Mouse (Mus musculus) kidney, embryonic 16.5 days (tissue): ENCODE data around the gene Gap43. TPM values are rescaled to one million over a fixed set of nuclear protein-coding genes. Genes with fewer than 3 reads are reported as not detected.

Experiments used
- ATAC-seq: fragments of 200-750 bp; cut with Nextera tagmentation; 2 replicates; pipeline ENCODE4 v1.8.0; 2017; ENCODE audit warnings: moderate TSS enrichment; ENCODE audit not compliant: low FRiP score, low TSS enrichment
- H3K27ac ChIP-seq: fragments of 300-500 bp; sonication (generic); 2 replicates; pipeline ENCODE4 v1.5.1; 2014; ENCODE audit warnings: low read length
- H3K27me3 ChIP-seq: fragments of 300-500 bp; sonication (generic); 2 replicates; pipeline ENCODE4 v1.6.1; 2014; ENCODE audit warnings: low read length, control low read depth, mixed read lengths; ENCODE audit not compliant: insufficient read depth
- H3K36me3 ChIP-seq: fragments of 300-500 bp; sonication (generic); 2 replicates; pipeline ENCODE4 v1.6.1; 2014; ENCODE audit warnings: low read length, control low read depth, mixed read lengths; ENCODE audit not compliant: insufficient read depth
- H3K4me1 ChIP-seq: fragments of 300-500 bp; sonication (generic); 2 replicates; pipeline ENCODE4 v1.6.1; 2014; ENCODE audit warnings: low read length, control low read depth, mixed read lengths; ENCODE audit not compliant: insufficient read depth
- H3K4me2 ChIP-seq: fragments of 300-500 bp; sonication (generic); replicated peaks from 2 replicates; pipeline ENCODE4 v1.6.1; 2014; ENCODE audit warnings: low read depth, low read length
- H3K4me3 ChIP-seq: fragments of 300-500 bp; sonication (generic); 2 replicates; pipeline ENCODE4 v1.5.1; 2014; ENCODE audit warnings: mild to moderate bottlenecking, low read length
- H3K9ac ChIP-seq: fragments of 300-500 bp; sonication (generic); replicated peaks from 2 replicates; pipeline ENCODE4 v1.6.1; 2014; ENCODE audit warnings: low read length
- H3K9me3 ChIP-seq: fragments of 300-500 bp; sonication (generic); 2 replicates; pipeline ENCODE4 v1.6.1; 2016; ENCODE audit warnings: low read length, control low read depth
- WGBS: fragments of 180-500 bp; shearing (Covaris S2); extraction: QIAGEN DNeasy Blood & Tissue Kit; methylation state at CpG from one replicate; pipeline ENCODE4 v1.1.7; 2014; 5-methylcytosine and 5-hydroxymethylcytosine counted together
- polyA plus RNA-seq: library from polyadenylated mRNA; unstranded; fragments of >200 nt; fragmentation: Nextera tagmentation; extraction: Ambion mirVana; gene quantifications from 2 replicates; pipeline ENCODE4 v1.2.1, GENCODE M21; 2015

Gap43 gene
- polyA plus RNA-seq, 1 experiment from 2014 or later: 17.0 TPM

DNA sequence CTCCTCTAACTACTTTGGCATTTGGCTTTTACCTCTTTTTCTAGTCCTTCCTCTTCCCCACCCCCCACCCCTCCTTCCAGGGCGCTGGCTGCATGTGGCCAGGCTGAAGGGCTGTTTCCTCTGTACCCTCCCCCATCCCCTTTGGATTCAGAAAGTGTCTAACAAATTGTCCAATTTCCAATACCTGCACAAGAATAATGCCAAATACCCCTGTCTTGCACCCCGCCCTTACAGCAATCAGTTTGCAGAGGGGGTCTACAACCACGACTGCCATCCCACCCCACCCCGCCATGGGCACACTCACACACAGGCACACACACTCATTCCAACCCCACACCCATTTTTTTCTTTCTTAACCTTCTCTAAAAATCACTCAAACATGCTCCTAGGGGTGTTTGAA is 1.5 kb downstream of the Gap43 start:
- no peak for ATAC-seq
- peak overlapping the region; percentile 41 for H3K4me3 ChIP-seq
- H3K27ac ChIP-seq: no peak overlapping the region
- H3K4me1 ChIP-seq: peaks cover 16% of the 10 kb centered on the region; the same call in 1 of the 2 replicates
- peak overlapping the region; percentile 67 for H3K4me2 ChIP-seq
- H3K9me3 ChIP-seq: no peaks in the 10 kb centered on the region
- H3K36me3 ChIP-seq: no peaks in the 10 kb centered on the region
- H3K9ac ChIP-seq: no peak overlapping the region
- 5% methylated on average over 4 of the region's 4 CpGs for WGBS
- peaks cover 5% of the 10 kb centered on the region; the same call in 1 of the 2 replicates for H3K27me3 ChIP-seq

DNA sequence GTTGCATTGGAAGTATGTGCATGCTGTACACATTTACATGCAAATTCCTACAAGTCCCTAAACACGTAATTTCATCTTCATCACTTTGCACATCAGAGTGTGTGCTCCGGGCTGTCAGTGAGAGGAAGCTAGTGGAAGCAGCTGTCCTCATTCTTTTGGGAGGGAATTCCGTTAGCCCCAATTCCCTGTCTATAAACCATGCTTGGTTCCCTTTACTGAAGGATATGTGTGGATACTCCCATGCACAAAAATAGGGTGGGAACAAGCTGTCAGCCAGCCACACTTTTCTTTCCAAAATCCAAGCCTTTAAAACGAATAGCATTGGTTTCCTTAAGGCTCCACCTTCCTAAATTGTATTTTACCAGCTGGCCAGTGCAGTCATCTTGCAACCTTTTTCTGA is 2.1 kb downstream of the Gap43 start:
- H3K27ac ChIP-seq: no peak overlapping the region
- no peaks in the 10 kb centered on the region for H3K9me3 ChIP-seq
- 9% methylated on average over 4 of the region's 4 CpGs for WGBS
- peaks cover 16% of the 10 kb centered on the region; the same call in 1 of the 2 replicates for H3K4me1 ChIP-seq
- H3K4me3 ChIP-seq: no peak overlapping the region
- H3K27me3 ChIP-seq: peaks cover 5% of the 10 kb centered on the region; the same call in 1 of the 2 replicates
- H3K4me2 ChIP-seq: 0 out of 2 replicates have a peak overlapping the region, but pooled peaks have one; percentile 67
- H3K9ac ChIP-seq: no peak overlapping the region
- ATAC-seq: no peak
- no peaks in the 10 kb centered on the region for H3K36me3 ChIP-seq

DNA sequence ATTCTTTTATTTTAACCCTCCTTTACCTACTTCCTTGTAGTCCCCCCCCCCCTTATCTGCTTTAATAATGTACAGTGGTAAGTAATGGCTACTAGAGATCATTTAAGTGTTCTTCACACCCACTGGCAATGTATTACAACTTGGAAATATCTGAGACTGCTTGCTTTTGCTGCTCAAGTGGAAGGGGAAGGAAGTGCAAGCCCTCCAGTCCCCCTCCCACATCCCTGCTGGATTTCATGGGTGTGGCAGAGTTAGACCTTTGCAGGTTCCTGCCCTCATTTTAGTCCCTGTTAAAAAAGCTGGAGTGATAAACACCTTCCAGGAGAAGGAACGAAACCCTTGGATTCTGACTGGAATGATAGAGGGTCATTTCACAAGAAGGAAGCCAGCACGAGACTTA is 2.8 kb downstream of the Gap43 start:
- Histone ChIP-seq H3K9me3 (no peaks in the 10 kb centered on the region), H3K36me3 (no peaks in the 10 kb centered on the region), H3K27me3 (peaks cover 5% of the 10 kb centered on the region; the same call in 1 of the 2 replicates), H3K9ac (no peak overlapping the region), H3K4me2 (no peak overlapping the region), H3K4me3 (no peak overlapping the region), H3K27ac (no peak overlapping the region), H3K4me1 (peaks cover 16% of the 10 kb centered on the region; the same call in 1 of the 2 replicates)
- ATAC-seq: no peak
- WGBS: 17% methylated on average over 2 of the region's 2 CpGs

DNA sequence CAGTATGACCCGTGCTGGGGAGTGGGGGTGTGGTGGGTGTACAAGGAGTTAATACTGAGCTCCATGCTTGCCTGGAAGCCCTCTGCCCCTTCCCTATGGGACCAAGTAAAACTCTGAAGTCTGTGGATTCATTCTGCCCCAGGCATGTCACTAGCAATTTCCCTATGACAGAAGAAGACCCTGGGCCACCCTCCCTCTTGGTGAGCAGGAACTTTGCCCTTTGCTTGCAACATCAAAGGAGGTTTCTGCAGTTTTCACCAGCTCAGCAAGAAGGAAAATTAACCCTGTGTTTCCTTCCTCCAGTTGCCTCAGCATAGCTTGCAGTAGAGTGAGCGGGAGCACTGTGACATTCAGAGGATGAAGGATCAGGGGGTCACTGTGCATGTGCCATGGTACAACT is 3.8 kb downstream of the Gap43 start:
- no peak overlapping the region for H3K4me3 ChIP-seq
- H3K36me3 ChIP-seq: no peaks in the 10 kb centered on the region
- 29% methylated on average over 2 of the region's 2 CpGs for WGBS
- H3K9me3 ChIP-seq: no peaks in the 10 kb centered on the region
- H3K27me3 ChIP-seq: peaks cover 5% of the 10 kb centered on the region; the same call in 1 of the 2 replicates
- H3K27ac ChIP-seq: no peak overlapping the region
- ATAC-seq: peak; percentile 31; the same call in 1 of the 2 replicates
- no peak overlapping the region for H3K4me2 ChIP-seq
- no peak overlapping the region for H3K9ac ChIP-seq
- H3K4me1 ChIP-seq: peaks cover 16% of the 10 kb centered on the region; the same call in 1 of the 2 replicates

DNA sequence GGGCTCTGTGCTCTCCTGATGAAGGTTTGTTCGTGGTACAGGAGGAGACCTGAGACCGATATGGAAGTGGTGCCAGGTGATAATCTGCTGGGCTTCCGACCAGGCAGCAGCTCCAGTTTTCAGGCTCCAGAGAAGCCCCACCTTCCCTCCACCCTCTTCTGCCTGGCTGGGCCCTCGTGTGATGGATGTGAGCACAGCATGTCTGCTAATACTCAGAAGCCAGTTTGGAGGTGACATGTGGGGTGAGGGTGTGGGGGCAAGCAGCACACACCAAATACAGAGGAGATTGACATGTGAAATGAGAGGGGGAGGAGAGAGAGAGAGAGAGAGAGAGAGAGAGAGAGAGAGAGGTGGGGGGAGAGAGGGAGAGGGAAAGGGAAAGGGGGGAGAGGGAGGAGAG is 8.1 kb downstream of the Gap43 start:
- Histone ChIP-seq H3K27ac (no peak overlapping the region), H3K4me3 (no peak overlapping the region), H3K27me3 (no peaks in the 10 kb centered on the region), H3K4me2 (no peak overlapping the region), H3K9ac (no peak overlapping the region), H3K9me3 (no peaks in the 10 kb centered on the region), H3K36me3 (no peaks in the 10 kb centered on the region), H3K4me1 (no peaks in the 10 kb centered on the region)
- no peak for ATAC-seq
- WGBS: 27% methylated on average over 4 of the region's 4 CpGs

DNA sequence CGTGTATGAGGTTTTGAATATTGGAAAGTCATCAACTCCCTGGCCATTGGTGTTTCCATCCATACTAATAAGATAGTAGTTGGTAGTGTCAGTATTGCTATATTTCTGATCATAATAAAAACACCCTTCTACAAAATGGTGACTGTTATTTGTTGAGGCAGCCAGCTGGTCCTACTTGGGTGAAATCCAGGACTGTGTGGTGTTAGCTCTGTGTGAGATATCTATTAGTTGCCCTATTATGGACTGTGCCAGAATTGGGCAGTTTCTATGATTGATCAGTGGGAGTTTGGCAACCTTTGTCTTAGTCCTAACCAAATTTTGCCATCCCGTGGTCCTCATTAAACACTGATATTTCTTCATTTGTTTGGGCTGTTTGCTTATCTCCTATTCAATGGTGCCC is 14.3 kb downstream of the Gap43 start:
- Histone ChIP-seq H3K4me2 (no peak overlapping the region), H3K4me1 (no peaks in the 10 kb centered on the region), H3K9ac (no peak overlapping the region), H3K36me3 (no peaks in the 10 kb centered on the region), H3K4me3 (no peak overlapping the region), H3K9me3 (no peaks in the 10 kb centered on the region), H3K27ac (no peak overlapping the region), H3K27me3 (no peaks in the 10 kb centered on the region)
- ATAC-seq: no peak
- 92% methylated on average over 2 of the region's 2 CpGs for WGBS

DNA sequence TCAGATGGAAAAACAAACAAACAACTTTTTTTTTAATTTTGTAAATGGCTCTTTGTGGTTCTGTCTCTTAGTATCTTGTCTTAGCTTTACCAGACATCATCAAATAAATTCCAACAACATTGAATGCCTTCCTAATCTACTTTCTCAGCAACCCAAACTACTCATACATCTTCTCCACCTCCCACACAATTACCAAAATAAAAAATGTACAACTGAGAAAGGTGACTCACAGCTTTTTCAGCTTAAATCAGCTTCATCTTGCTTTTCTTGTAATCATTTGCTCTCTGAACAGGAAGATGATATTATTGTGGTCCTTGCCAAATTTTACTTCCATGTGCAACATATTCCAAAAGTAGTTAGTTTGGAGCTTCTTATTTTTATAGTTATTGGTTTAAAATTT is 14.9 kb downstream of the Gap43 start:
- Histone ChIP-seq H3K4me1 (no peaks in the 10 kb centered on the region), H3K9me3 (no peaks in the 10 kb centered on the region), H3K4me3 (no peak overlapping the region), H3K9ac (no peak overlapping the region), H3K27me3 (no peaks in the 10 kb centered on the region), H3K36me3 (no peaks in the 10 kb centered on the region), H3K27ac (no peak overlapping the region), H3K4me2 (no peak overlapping the region)
- ATAC-seq: no peak

DNA sequence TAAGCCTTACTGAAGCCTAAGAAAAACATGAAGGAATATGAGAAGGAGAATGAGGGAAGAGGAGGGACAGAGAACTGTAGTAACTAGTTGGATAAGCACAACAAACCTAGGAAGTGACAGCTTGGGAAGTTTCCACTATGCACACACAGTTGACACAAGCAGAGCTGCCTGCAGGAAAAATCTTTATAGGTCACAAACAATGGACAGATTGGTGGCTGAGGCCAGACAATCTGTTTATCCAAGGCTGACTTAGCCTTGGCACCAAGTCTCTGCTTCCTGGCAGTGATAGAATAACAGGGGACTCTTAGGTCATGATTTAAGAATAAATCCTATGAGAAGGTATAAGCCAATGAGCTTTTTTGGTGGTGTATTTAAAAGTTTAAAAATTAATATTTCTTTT is 20.6 kb downstream of the Gap43 start:
- Histone ChIP-seq H3K4me3 (no peak overlapping the region), H3K27ac (no peak overlapping the region; the same call in 1 of the 2 replicates), H3K9ac (no peak overlapping the region), H3K4me2 (no peak overlapping the region), H3K4me1 (no peaks in the 10 kb centered on the region), H3K36me3 (no peaks in the 10 kb centered on the region), H3K27me3 (no peaks in the 10 kb centered on the region), H3K9me3 (no peaks in the 10 kb centered on the region)
- no peak for ATAC-seq

DNA sequence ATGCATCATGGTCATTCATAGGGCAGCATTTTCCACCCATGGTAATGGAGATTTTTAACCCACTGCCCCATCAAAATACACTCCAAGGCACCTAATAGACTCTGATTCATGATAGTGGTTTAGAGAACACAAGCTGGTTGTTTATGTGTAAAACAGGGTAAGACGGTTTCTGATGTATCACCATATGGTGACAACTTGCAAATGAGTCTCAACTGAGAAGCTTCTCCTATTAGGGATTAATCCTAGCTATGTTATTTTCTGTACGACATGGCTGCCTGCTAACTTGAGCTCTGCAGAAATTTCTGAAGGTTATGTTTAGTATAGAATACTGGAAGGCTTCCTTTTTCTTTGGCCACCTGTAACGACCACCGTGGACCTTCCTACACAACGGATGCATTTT is 21.1 kb downstream of the Gap43 start:
- Histone ChIP-seq H3K4me2 (no peak overlapping the region), H3K9me3 (no peaks in the 10 kb centered on the region), H3K4me1 (no peaks in the 10 kb centered on the region), H3K4me3 (no peak overlapping the region), H3K36me3 (no peaks in the 10 kb centered on the region), H3K27ac (no peak overlapping the region; the same call in 1 of the 2 replicates), H3K9ac (no peak overlapping the region), H3K27me3 (no peaks in the 10 kb centered on the region)
- no peak for ATAC-seq
- 78% methylated on average over 5 of the region's 5 CpGs for WGBS

DNA sequence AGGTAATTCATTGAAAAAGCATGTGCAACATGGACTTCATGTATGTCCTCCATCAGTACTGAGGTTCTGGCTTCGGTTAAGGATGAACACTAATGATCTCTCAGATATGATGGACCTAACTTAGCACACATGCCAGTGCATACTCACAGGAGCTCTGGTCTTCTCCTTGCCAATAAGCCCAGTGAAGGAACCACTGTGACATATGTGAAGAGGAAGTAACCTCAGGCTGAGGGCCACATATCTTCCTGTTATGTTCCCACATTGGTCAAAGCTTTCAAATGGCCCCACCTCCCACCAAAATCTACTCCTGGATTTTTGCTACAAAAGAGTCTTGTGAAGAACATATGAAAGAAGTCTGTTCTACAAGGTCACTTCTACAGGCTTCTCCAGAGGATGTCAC is 28.3 kb downstream of the Gap43 start:
- ATAC-seq: no peak
- Histone ChIP-seq H3K4me2 (no peak overlapping the region), H3K27ac (no peak overlapping the region), H3K36me3 (no peaks in the 10 kb centered on the region), H3K4me3 (no peak overlapping the region), H3K9me3 (no peaks in the 10 kb centered on the region), H3K4me1 (no peaks in the 10 kb centered on the region), H3K27me3 (no peaks in the 10 kb centered on the region), H3K9ac (no peak overlapping the region)
- WGBS: 97% methylated on average over 1 of the region's 1 CpGs
